Mouse (Mus musculus): ENCODE measurements around the gene Srebf1.

GRCm38 (mm10) chr11:60178005-60178404 lies 44.4 kb downstream of the Srebf1 start:
- TF ChIP-seq POLR2A (IDR thresholded peaks at IDR 0.05; ENCODE audit: low read depth, low read length) (no peak), PAX5 (IDR thresholded peaks at IDR 0.05; ENCODE audit: low read length) (no peak), KAT2A (IDR thresholded peaks at IDR 0.05; ENCODE audit: insufficient replicate concordance, low read length) (no peak), MYC (IDR thresholded peaks at IDR 0.05; ENCODE audit: low read depth, low read length) (no peak), ZKSCAN1 (IDR thresholded peaks at IDR 0.05; ENCODE audit: borderline replicate concordance, low read depth, low read length) (no peak), CTCF (conservative IDR thresholded peaks at IDR 0.05 in 1 of 2, IDR thresholded peaks at IDR 0.05 in 1 of 2; ENCODE audit: low read depth in 2 of 2, low read length in 2 of 2) (no peak), POLR2AphosphoS2 (IDR thresholded peaks at IDR 0.05; ENCODE audit: low read depth, low read length) (no peak), EP300 (IDR thresholded peaks at IDR 0.05; ENCODE audit: low read length) (no peak), CHD1 (IDR thresholded peaks at IDR 0.05; ENCODE audit: low read depth, low read length) (no peak), MAFK (IDR thresholded peaks at IDR 0.05; ENCODE audit: insufficient replicate concordance, low read length) (no peak), BHLHE40 (IDR thresholded peaks at IDR 0.05; ENCODE audit: low read depth, low read length) (no peak)

Data from CH12.LX (cell line).